Mouse (Mus musculus) ovary, postnatal 36 days (tissue): ENCODE results near the gene Padi4.
A peak's percentile ranks its signal among the peaks of the same experiment; 100 is the strongest.

Experiments used
- DNase-seq: peaks from one replicate; pipeline ENCODE4 v3.0.0; 2022; ENCODE audit warnings: low spot score, mixed read lengths

Padi4 gene

DNA sequence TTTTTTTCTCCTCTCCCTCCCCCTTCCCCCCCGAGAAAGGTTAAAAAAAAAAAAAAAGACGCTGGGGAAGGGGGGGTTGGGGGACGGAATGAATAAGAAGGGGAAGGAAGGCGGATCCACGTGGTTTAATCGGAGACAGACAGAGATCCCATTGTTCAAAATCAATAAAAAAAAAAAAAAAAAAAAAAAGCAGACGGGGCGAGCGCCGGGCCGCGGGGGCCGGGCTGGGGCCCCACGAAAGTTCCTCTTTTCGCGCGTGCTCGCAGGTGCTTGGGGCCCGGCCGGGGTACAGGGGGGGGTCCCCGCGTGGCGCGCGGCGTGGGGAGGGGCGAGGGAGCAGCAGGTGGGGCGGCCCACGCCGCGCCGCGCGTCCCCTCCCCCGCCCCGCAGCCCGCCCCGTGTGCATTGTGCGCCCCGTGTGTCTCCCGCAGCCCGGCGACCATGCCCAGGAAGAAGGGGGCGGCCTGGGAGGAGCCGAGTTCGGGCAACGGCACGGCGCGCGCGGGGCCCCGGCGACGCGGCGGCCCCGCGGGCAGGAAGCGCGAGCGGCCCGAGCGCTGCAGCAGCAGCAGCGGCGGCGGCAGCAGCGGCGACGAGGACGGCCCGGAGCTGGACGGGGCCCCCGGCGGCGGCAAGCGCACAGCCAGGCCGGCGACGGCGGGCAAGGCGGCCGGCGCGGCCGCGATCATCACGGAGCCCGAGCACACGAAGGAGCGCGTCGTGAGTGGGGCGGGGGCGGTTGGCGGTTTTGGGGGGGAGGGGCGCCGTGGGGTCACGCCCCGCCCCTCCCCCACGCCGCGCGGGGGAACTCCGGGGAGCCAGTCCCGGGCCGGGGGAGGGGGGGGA is 72.1 kb downstream of the Padi4 start:
- peak; percentile 49 for DNase-seq

DNA sequence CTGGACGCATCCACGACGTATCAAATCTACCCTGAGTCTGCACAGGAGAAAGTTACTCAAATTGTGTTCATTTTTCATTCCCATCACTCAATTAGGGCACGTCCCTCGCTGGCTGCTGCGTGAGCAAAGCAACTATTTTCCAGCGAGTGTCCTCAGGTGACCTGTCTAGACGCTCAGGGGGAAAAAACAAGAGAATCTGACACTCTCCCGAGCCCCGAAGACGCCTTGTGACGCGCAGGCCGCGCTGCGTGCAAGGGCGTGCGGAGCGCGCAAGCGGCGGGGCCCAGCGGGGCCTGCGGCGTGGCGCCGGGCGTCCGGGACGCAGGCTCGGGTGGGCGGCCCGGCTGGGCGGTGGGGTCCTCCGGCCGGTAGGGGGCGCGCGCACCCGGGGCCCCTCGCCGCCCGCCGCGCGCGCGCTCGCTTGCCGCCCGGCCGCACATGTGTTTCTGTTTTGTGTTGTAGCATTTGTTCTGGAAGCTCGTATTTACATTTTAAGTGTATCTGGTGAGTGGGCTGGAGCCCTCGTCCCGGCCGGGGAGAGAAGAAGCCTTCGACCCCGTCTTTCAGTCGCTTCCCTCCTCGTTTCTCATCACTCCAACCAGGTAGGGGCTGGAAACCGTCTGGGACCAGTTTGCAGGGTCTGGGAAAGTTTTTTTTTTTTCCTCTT is 72.9 kb downstream of the Padi4 start:
- DNase-seq: peak; percentile 83

DNA sequence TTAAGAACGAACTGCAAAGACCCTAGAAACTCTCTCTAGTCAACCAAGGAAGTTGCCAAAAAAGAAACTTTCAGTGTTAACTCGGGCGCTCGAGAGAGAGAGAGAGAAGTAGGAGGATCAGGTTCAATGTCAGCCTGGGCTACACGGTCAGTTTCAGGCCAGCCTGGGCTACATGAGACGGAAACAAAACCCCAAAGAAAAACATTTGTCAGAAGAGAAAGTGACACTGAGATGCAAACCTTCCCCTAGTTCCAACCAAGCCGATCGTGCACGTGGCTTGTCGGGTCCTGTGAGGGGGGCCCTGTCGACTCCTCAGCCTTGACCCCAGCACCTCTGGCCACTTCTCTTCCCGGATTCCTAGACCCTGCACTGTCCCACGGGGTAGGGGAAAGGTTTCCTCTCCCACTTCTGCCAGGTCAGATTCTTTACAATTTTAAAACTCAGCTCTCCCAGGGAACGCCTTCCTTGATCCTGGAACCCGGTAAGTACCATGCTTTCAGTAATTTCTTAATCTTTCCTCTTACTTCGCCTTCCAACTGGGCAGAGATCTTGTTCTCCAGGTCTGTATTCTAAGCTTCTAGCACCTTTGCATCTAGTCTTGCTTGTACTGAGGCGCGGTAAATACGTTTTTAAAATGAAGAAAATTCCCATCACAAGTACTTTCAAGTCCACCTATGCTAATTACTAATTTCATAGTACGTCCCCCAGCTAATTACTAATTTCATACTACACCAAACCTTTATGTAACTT is 73.6 kb downstream of the Padi4 start, which contains the start of gene Rcc2:
TSS of gene Rcc2 (plus strand) at position 273 of the 750 bp plus-strand sequence.
- no peak for DNase-seq

DNA sequence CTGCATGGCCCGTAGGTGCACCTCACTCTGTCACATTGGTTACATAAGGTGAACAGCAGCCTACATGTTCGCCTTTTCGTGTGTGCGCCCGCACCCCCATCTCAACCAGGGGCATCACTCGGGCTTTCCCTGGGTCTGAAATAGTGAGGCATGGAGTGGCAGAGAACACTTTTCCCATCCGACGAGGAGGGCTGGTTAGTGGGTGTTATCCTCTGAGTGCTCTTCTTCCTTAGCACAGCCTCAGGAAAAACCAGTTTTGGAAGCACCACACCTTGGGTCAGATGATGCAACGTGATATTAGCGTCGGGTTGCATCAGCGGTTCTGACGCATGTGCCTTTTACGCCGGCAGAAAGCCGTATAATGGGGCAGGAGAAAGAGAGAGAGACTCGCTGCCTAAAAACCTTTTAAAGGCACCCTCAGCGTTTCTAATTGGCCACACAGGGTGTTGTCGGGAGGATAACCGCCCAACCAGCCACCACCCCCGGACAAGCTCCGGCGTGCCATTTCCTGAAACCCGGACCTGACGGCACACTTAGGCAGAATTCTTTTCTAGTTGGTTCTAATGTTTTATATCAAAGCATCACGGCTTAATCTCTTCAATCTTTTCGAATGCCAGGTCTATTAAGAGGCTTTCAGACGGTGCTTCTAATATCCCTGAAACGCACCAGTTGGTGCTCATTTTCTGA is 74.5 kb downstream of the Padi4 start:
- peak; percentile 64 for DNase-seq
